Mouse (Mus musculus): ENCODE results near the gene Gzma.

The Gzma gene

DNA sequence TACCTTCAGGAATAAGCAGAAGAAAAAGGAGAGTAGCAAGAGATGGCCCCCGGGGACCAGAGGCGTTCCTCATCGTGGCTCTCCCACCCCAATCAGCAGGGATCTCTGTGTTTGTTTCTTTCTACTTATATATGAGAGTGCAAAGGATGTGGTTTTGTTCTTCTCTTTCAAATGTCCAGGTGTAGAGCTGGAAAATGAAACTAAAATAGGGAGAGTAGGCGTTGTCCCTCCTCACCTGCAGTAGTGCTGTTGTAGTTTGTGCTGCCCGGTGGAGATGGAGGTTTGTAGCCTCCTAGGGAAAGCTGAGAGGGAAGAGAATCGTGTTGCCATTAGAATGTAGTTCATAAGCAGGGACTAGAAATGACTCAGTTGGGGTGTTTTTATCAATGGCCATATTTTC is at the start of gene Gzma:
TSS of gene Gzma (minus strand) at position 103 of the 400 bp plus-strand sequence.
- no peak for DNase-seq (ENCODE audit: low read depth)

DNA sequence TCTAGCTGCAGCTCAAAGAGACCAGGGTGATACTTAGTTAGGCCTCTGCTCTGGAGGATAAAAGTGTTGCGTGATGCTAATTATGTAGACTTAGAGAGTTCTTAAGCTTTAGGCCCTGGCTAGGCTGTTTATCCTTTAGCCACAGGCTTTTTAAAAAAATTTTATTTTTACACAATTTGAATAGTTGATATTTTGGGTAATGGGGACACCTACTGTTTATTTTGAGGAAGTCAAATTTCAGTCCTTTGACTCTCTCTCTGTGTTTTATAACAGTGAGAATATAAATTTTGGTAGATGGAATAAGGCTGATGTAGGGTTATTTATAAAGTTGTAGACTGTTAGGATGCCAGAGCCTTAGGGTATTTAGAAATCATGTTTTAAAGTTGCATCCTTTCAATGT is 38.8 kb upstream of the Gzma start:
- DNase-seq (ENCODE audit: low read depth) = no peak

DNA sequence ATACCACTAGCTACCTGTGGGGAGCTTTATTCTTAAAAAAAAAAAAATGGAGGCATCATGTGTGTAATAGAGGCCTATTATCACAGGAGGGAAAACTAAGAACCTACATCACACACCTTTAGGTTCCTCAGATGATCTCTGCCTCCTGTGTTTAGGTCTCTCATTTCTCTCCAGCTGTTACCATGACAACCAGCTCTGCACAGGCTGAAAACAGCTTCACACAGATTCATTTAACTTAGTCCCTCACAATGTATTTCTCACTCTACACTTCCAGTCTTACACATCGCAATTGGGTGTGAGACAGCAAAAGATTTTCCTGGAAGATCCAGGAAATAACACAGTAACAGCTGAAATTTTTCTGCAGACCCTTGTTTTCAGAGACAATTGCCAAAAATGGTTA is 29.2 kb upstream of the Gzma start:
- no peak for DNase-seq (ENCODE audit: low read depth)

DNA sequence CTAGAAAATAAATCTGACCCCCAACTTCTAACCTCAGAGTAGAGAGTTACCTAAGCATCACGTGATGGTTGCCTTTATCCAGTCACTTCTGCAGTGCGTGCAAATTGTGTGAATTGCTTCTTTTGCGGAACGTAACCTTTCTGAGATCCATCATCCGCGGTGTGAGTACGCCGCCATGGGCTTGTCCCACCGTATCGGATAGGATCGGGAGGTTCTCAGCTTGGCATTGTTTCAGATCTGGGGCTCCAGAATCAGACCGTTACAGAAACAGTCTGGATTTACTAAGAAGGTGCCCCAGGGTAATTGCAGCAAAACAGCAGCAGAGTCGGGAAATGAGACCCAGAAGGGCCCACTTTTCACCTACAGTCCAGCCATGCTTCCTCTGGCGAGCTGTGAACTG is 20.5 kb upstream of the Gzma start:
- no peak for DNase-seq (ENCODE audit: low read depth)

DNA sequence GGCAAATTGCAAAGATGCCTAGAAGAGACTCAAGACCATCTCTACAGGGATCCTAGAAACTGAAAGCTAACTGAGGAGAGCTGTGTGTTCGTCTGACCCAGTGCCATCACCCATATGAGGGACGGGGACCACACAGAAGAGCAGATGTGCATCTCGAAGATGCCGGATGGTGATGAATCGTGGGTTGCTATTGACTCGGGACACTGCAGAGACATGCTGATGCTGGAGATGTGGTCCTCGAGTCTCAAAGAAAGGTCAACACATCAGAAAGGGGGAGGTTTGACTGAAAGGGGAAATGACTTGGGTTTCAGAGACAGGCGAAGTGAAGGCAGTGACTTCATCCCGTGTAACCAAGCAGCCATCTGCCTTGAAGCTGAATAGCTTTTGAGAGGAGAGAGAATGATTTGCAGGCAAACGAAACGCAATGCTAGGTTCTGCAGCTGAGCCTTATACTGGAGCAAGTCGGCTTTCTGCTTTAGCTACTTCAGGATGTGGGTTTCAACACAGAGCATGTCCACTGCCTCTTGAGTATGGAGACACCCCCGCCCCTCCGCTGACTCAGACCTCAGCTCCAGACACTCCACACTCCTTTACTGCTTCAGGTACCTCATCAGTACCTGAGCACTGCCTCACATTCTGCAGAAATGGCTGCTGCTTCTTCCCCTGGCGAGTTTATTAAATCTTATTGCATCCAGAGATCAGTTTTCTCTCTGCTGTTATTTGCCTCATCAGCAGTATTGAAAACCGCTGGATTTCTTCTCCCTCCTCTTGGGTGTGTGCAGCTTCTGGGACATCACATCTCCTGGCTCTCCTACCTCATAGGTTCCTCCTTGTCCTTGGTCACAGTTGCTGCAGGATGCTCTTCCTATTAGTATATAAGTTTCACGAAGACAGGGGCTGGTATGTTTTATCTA is 19.8 kb upstream of the Gzma start:
- no peak for DNase-seq (ENCODE audit: low read depth)

DNA sequence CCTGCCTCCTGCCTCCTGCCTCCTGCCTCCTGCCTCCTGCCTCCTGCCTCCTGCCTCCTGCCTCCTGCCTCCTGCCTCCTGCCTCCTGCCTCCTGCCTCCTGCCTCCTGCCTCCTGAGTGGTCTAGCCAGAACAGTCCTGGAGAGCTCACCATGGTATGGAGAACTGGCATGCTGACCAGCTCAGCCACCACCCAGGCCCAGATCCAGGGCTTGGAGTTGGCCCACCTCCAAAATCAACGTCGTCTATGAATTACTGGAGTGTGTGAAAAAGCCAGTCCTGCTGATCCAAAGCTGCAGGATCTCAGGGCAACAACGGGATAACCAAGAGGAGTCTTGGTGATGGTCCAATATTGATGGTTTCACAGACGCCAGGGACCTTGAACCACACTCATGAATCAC is 18.2 kb upstream of the Gzma start:
- no peak for DNase-seq (ENCODE audit: low read depth)

DNA sequence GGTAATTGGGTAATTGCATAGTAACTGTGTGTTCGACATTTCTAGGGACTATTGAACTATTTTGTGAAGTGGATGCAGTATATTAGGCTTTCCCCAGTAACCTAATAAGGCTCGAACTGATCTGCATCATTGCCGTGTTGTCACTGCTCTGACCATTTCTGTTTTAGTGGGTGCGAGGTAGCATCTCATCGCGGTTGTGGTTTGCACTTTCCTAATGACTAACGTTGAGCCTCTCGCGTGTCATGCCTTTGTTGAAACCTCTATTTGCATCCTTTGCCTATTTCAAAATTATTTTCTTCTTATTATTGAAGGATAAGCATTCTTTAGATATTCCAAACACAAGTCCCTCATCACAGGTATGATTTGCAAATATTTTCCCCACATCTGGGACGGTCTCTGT is 4.0 kb upstream of the Gzma start:
- no peak for DNase-seq (ENCODE audit: low read depth)

DNA sequence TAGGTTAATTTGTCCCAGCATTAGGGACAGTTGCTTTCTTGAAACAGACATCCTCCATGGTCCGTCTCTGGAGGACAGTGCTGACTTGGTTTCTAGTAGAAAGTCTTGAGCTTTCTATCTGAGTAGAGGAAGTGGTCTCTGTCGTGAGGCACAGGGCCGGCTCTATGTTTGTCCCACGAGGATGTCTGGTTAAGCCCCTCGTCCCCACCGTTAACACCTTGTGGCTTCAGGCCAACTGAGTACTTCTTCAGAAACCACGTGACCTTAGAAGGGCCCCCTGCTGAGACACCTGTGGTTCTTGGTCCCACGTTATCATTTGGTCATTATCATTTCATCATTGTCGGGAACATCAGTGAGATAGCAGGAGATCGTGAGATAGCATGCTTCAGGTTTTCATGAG is 1.0 kb upstream of the Gzma start:
- DNase-seq (ENCODE audit: low read depth) = no peak

DNA sequence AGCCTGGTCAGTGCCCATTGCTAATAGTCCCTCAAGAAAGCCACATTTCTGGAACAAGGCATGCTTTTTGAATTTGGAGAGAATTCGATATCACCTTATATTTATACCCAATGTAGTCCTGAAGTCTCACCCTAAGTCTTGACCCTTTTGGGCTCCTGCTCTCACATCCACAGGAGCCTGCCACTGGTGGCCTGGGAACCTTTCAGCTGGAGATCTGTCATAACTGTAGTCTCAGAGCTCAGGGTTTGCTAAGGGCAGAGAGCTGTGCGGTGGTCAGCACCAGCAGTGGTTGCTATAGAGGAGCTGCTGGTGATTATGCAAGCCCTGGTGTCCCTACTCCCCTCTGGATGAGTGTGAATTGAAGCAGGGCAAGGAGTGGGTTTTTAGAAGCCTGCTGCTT is 2.4 kb downstream of the Gzma start:
- DNase-seq (ENCODE audit: low read depth) = no peak

DNA sequence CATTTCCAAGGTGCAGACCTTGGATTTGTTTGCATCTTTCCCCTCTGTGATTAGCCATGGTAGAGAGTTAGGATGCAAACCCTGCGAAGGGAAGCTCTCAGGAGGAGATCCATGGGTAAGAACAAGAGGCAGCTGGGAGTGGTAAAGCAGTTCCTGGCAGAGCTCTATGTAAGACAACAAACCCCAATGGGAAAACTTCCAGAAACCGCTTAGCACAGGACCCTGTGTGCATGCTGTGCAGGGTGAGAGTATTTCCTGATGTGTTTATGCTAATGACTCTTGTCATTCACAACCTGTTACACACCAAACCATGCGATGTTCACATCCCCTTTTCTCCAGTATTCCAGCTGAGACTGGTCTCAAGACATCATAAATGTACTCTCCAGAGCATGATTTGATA is 3.8 kb downstream of the Gzma start:
- DNase-seq (ENCODE audit: low read depth) = no peak

DNA sequence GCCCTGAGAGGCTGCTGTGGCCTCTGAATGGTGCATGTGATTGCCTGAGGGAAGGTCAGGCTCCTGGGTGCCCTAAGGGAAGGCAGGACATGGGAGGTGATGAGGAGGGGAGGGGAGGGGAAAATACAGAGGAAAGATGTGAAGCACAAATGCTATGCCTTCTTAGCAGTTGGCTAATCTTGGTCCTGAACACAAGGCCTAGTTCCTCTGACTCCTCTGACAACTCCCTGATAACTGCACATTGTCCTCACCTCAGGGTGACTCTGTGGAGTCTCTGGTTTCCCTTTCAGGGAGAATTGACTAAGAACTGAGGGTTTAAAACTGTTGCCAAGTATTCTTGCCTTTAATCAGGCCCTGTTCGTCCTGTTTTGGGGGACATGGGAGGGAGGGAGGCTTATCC is 6.2 kb downstream of the Gzma start:
- DNase-seq (ENCODE audit: low read depth) = no peak

DNA sequence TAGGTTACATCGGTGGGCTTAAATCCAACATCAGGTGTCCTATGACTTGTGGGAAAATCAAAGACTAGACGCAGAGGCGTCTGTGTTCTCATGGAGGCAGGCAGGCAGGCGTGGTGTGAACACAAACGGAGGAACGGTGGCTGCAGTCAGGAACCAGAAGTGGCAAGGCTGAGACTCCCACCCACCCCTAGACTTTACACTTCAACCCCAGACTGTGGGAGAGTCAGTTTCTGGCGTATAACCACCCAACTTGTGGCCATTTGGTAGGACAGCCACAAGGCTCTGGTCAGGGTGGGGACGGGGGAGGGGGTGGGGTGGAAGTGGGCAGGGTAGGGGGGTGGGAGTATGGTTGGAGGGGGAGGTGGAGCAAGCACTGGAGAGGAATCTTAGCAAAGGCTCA is 10.3 kb downstream of the Gzma start:
- no peak for DNase-seq (ENCODE audit: low read depth)

DNA sequence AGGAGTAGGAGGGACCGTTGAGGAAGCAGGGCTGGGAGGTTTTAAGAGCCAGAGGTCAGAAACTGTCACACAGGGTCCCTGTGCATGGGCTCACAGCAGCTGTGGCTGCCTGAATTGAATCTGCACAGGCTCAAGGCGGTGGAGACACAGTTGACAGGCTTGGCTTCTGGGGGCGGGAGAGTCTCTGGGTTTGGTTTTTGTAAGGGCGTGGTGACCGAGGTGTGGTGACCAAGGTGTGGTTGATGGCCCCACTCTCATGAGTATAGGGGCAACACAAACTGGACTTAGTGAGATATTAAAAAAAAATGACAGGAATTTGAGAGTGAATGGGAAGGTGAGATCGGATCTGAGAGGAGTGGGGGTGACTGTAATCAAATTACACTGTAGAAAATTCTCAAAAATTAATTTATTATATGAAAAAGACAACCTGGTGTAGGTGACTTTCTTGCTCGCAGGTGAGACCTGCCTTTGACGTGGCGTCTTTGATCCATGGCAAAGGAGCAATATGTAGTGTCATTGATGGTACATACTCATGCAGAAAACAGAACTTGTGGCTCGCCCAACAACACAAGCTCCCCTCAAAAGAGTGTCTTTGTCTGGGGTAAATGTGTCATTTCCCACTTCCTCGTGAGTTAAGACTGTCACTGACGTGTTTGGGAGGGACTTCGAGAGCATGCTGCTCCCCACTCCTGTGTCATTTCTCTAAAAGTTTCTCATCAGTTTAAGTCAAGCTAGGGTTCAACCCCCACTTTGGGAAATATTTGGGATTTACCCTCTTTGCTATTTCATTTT is 13.4 kb downstream of the Gzma start:
- no peak for DNase-seq (ENCODE audit: low read depth)

DNA sequence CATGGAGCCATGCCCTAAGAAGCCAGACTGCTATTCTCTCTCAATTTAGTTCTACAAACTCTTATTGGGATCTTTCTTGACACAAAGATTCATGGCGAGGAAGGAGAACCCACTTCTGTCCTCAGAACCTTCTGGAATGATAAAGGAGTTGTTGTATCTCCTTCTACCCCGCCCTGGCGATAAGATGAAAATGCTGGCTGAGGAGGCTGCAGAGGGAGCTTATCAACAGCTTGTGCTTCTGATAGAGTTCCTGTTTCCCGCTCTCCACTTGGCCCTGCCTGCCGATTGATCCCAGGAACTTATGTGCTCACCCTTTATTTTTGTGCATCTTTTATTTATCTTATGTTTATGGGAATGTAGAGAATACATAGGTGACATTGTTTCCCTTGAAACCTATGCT is 16.0 kb downstream of the Gzma start:
- no peak for DNase-seq (ENCODE audit: low read depth)

DNA sequence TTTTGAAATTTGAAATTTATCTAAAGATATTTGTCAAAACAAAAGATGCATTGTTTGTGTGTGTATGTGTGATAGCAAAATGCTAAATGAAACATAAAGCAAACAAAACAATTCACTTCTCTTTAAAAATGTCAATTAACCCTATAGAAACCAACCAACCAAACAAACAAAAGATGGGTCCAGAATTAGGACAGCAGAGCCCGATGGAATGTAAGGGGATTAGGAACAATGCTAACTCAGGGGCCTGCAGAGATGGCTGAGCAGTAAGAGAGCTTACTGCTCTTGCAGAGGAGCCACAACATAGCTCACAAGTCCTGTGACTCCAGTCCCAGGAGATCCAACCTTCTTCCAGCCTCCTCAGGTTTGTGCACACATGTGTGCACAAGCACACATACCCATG is 18.7 kb downstream of the Gzma start:
- DNase-seq (ENCODE audit: low read depth) = no peak

DNA sequence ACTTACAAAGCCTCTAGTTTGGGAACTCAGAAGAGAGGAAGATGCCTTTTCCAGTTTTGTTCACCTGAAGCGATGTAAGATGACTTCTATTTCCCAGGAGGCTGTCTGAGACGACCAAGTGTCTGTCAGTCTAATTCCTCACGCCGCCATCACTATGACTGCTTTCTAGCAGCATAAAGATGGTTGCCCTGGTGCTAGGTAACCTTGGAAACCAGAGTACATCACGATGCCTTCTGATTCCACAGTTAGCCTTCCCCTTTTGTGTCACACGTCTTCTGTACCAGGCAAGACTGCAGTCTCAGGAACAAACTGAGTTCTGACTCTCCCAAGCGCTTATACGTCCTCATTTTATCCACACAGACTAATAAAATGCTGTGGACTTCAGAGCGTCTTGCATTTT is 21.8 kb downstream of the Gzma start:
- DNase-seq (ENCODE audit: low read depth) = no peak

DNA sequence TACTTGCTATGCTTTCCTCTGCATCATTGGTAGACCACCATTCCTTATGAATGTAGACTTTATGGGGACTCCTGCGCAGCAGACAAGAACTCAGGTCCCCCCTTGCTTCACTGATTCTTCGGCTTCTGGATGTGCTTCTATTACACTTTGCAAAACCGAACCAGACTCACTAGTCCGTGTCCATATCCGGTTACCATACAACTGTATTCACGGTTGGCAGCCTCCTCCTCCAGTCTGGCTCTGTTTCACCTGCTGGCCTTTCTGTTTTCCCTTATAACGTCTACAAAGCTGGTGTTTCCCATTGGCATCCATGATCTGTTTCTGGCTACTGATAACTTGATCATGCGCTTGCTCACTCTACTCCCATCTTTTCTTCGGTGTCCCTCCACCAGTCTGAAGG is 36.2 kb downstream of the Gzma start:
- no peak for DNase-seq (ENCODE audit: low read depth)

DNA sequence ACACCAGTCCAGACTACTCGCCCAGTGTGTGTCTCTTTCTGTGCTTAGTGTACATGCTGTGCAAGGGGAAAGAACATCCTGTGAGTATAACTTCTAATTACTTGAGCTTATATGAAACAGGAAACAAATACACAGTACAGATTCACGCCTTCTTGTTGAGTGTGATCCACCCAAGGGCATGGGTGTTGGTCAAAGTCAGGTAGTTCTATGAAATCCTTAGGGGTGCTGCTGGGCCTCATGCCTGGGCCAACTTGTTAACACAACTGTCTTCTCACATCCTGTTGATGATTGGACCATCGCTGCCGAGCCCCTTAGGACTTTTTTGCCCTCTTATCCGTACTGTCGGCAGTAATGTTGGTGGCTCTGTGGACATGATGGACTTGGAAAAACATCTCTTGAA is 39.0 kb downstream of the Gzma start:
- DNase-seq (ENCODE audit: low read depth) = no peak

DNA sequence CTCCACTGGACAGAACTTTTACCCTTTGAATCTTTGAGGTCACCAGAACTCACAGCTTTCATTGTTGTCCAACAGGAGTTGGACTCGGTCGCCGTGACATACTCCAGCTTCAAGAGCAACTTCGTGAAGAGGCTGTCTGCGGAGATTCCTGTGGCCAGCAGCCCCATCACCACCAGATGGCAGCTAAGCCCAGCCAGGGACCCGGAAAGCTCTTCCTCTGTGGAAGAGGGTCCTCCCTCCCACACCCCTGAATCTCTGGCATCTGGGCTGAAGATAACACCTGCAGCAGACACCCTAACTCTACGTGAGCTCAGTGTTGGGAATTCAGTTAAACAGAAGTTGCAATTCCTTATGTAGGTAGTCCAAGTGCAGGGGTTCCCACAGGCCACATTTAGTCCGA is 45.0 kb downstream of the Gzma start:
- DNase-seq (ENCODE audit: low read depth) = no peak

DNA sequence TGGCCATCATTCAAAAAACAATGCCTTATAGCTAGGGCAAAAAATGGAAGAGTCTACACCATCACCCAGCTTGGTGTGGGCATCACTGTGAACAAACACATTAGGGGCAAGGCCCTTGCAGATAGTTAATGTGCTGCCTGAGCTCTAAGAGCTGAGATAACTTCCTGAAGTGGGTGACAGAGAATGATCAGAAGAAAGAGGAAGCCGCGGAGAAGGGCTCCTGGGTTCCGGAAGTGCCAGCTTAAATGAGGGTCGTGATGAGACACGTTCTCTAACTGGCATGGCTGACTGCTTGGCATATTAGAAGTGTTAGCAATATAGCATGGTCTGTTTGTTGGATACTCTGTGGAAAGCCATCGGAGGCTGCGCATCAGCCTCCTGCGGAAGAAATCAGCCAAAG is 46.6 kb downstream of the Gzma start:
- DNase-seq (ENCODE audit: low read depth) = no peak

DNA sequence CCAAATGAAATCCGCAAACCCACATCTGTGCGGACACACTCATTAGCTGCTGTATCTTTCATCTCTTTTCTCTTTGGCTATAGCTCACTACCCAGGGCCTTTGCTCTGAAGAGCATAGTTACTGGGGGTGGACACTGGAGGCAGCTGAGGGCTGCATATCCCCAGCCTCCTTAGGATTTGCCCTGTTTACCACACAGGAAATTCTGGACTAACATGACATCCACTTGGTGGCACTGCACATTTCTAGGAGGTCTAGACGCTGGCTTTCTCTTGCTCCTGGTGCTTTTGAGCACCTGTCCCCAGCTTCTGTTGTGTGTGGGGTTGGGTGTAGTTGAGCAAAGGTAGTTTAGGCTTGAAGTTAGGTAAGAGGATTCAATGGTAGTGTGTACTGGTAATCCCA is 53.1 kb downstream of the Gzma start:
- DNase-seq (ENCODE audit: low read depth) = no peak

DNA sequence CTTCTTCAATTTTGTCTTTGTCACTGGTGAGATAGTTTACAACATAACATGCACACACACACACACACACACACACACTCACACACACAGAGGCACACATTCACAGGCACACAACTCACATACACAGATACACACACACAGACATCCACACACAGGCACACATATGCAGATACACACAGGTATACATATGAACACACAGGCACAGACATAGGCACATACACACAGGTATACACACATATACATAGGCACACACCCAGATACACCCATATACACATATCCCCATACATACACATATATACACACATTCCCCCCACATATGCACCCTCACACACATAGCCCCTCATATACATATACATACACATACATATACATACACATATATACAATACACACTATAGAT is 53.8 kb downstream of the Gzma start:
- DNase-seq (ENCODE audit: low read depth) = no peak

DNA sequence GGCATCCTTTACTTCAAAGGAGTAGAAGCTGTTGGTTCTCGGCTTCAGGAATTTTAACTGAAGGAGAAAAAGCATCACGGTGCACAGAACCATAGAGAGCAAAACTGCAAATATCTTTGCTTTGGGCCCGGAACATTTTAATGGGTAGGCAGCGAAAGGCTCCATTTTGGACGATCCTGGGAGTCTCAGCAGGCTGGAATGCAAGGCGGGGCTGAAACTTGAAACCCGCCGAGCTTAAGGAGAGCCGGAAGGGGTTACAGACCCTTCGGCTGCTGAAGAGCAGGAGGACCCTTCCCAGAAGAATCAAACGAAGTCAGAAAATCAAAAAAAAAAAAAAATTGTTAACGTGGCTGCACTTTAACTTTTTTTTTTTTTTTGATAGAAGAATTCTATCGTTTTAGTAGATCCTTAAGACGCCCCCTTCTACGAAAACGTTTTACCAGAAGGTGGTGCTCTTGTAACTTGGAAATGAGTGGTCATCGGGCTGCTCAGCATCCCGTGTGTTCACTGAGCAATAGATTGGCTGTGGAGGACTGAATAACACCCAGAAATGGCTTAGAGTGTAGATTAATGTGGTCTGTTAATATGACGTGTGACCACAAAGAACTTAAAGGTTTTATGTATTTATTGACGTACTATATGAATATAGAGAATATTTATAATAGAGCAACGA is 54.4 kb downstream of the Gzma start, which contains the start of gene Gpx8:
TSS of gene Gpx8 (minus strand) at position 200 of the 673 bp plus-strand sequence.
- DNase-seq (ENCODE audit: low read depth) = peak; percentile 52

All from 416B (cell line).